Mouse (Mus musculus) right cerebral cortex, adult 2 months (tissue): ENCODE measurements around the gene Psmd5.
"Not testable (repeated sequence)": the region's sequence is repeated elsewhere in the genome, so short reads cannot be mapped to it uniquely, and the experiment has no call there.

Experiments used
- DNase-seq, 2 experiments: peaks; one replicate each; pipeline ENCODE4 v3.0.0; 2021 to 2022; ENCODE audit warnings: low spot score in 2 of 2

Gene Psmd5

DNA sequence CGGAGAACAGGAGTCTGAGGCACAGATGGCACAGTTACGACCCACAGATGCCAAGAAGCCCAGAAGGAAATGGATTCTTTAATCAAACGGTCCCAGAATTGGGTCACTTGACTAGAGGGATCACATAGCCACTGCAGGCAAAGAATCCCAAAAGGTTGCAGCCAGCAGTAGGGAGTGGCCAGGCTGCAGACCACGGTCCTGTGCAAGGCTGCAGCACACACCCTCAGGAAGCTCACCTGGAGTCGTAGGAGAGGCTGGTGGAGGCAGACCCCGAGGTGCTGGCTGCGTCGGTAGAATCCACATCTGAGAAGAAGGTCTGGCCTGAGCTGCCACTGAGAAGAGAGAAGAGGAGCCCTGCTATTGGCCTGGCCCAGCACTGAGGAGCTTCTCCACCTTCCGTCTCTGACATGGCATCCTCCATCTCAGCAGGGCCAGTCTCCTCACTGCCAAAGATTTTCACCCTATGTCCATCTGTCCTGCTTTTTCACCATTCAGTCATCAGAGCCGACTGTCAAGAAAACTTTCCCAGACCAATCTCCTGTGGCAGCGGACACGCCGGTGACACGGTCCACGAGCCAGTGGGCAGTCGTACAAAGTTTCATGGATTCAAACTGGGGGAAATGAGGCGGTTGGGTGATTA, 22.2 kb upstream of the Psmd5 start:
- no peak for DNase-seq

DNA sequence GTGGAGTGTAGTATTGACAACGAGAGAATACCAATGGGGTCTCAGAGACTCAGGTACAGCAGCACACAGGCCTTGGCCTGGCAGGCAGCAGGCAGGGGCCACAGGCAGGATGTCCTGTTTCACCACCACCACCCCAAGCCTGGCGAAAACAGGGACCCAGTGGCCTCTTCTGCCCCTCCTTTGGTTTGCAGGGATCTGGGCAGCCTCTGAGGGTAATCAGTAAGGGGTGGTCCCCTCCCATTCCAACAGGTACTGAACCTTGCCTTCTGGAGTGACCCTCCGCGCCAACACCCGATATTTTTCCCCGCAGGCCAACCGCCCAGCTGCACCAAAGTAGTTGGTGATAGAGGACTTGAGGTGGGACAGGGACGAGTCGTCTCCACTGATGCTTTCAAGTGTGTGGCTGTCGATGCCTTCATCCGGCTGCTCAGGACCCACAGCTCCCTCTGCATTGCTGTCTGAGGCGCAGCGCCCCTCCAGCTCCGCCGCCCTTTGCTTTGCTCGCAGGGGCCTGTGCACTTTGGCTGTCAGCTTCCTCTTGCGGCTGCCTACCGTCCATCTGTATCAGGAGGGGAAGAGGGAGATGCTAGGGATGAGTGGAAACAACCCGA, 20.8 kb upstream of the Psmd5 start:
- DNase-seq = no peak

DNA sequence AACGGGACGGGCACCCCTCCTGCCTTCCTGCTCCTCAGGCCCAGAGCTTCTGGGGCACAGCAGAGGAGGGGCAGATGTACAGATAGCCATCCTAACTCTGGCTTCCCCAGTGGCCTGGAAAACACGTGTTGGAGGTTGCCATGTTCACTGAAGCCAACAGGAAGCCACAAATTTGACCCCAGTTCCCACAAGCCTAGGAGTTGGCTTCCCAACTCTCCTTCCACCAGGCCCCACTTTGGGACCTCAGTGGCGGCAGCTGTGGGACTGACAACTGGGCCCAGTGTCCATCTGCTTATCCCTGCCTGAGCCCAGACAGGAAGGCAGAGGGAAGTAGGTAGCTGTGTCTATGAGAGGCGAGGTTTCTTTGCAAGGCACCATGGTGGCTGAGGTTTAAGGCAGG, 19.2 kb upstream of the Psmd5 start:
- DNase-seq = no peak

DNA sequence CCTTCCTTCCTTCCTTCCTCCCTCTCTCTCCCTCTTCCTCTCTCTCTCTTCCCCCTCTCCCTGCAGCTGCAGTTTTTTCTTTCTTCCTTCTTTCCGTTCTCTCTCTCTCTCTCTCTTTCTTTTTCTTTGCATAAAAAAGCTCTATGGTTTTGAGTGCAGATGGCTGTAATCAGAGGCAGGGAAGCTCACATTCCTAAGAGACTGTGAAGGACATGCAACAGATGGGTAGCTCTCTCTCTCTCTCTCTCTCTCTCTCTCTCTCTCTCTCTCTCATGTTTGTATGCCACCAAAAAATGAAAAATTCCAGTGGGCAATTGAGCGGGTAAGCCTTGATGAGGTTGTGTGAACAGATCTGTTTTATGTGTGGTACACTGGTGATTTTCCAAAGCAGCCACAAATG, 9.4 kb upstream of the Psmd5 start:
- DNase-seq = no peak

DNA sequence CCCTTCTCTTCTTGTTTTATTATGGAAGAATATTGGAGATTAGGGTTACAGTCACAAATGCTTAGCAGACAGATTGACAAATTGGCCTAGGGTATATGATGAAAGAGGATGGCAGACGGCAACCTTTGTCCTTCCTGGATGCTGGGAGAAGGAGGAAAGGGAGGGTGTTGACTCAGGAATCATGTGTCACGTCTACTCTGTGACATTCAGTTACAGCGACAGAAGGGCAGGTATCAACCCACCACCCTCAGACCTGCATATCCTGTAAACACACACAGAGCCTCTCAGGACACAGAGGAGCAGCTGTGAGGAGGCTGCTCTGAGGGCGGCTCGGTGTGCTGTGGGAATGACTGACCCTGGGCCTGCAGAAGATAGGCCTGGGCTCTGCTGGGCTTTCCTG, 8.4 kb upstream of the Psmd5 start:
- DNase-seq = no peak

DNA sequence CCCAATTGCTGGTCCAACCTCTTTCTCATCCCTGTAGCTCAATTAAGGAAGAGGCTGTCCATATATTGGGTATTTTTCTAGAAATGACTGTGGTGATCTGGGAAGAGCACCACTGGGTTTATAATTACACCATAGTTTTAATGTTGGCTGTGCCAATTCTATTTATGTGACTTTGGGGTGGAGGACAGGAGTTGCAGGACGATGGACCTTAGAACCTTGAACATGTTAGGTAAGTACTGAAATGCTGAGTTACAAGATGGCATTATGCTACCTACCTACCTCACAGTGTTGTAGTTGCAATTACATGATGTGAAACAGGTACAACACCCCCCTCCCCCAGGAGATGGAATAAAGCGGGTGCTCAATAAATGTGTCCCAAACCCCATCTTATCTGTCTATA, 8.0 kb upstream of the Psmd5 start:
- no peak for DNase-seq

DNA sequence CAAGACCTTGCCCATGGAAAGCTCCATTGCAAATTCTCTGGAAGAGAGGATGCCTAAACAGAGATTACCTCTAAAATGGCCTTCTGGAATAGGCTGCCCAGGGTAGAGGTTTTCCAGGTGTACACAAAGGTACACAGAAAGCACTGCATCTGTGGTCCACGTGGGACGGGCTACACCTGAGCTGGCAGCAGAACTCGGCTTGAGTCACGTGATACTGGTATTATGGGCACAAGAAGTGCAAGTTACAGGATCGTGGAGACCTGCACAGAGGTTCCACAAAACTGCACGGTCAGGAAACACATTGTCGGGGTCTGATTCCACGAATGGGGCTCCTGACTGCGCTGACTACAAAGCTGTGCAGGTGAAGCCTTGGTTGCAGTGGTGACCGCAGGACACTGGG, 5.3 kb upstream of the Psmd5 start:
- no peak for DNase-seq

DNA sequence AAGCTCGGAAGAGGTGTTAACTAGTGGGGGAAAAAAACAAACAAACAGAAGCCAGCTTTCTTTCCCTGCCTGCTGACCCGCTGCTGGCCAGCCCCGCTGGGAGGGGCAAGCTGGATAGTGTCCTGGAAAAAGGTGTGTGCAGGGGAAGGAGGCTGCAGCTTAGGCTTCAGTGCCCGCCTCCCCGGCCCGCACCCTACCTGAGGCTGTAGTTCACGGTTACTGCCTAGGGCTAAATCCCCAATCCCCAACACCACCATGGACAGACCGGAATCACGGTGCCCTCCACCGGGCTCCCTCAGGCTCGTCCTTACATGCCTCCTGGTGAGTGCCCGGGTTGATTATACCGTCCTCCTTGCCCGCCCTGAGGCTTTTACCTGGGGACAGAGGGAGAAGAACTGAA, 497 bp downstream of the Psmd5 start, which contains the start of gene Cutal:
Cutal (plus strand) TSS at position 126 of the 400 bp plus-strand sequence.
- no peak for DNase-seq

DNA sequence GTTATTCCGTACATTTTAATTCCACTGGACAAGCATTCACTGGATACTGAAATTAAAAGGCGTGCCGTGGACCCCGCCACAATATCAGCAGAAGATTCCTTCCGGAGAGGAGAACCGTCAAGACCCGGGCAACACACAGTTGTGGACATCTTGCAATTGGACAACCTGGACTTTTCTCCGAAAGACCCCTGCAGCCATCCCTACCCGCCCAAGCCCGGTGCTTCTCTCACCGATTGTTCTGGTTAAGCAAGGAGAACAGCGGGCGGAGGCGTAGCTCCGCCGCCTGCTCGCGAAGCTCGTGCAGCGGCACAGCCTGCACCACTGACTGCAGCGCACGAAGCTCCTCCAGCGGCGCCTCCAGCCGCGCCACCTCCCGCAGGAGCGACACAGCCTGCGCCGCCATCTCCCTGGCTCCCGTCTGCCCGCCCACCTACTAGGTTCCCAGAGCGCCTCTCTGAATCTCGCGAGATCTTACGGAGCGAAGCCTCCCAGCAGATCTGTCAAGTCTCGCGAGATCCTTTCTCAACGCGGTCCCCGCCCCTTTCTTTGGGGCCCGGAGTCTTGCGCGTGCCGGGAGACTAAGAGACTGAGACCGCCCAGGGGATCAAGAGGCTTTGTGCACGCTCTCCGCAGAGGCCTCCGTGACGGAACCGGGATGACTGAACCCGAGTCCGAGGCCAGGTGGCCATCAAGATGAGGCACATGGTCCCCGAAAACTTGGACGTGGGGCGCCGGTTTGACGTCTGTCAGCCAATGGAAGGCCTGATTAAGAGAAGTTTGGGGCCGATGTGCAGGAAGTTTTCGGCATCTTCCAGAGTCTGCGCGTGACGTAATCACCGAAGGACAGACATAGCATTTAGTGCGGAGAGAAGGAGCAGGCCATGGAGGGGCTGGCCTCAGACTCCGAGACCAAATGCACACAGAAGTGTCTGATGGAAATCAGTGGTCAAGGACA, 4.0 kb downstream of the Psmd5 start:
- peak; percentile 92 to 93 for DNase-seq

DNA sequence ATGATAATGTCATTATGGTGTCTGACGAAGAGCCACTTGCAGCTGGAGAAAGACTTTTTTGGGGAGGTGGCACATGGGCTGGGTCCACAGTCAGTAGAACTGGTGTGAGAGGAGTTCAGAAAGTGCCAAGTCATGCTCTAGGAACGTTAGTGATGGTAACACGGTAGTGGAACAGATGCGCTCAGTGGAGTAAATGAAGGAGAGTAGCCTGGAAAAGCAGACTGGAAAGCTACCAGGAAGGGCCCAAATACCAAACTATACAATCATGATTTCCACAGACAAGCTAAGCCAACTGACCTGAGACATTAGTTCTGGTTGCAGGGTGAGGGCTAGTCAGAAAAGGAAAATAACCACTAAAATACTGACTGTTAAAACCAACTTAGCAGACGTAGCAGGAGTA, 5.1 kb downstream of the Psmd5 start:
- DNase-seq = peak in 1 of 2 experiments; percentile 5

DNA sequence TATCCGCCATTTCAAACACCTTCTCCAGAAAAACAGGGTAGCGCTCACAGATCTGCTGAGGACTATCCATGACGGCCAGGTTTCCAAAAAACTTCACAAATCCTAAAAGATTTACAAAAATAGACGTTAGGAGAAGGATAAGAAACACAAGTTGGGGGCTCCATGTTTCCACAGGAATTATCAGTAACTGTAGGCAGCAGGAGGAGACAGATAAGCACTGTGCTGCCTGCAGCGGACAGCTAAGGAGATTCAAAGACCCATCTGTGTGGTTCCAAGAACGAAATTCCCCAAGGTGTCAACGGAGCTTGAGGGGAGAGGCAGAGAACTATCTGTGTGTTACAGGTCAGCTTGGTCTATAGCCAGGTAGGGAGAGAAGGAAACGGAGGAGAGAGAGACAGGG, 17.0 kb downstream of the Psmd5 start:
- no peak for DNase-seq

DNA sequence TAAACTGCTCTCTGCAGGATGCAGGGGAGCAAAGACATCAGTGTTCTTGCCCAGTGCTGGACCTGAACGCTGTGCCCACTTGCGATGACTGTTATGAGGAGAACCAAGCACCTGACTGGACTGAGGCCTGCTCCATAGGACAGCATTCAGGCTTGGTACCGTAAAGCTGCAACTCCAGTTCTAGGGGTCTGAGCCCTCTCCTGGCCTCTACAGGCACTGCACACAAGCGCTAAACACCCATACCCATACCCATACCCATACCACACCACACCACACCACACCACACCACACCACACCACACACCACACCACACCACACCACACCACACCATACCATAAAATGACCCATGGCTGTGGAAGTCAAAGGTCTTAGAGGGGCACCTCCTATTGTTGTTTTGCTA, 19.5 kb downstream of the Psmd5 start:
- no peak for DNase-seq

DNA sequence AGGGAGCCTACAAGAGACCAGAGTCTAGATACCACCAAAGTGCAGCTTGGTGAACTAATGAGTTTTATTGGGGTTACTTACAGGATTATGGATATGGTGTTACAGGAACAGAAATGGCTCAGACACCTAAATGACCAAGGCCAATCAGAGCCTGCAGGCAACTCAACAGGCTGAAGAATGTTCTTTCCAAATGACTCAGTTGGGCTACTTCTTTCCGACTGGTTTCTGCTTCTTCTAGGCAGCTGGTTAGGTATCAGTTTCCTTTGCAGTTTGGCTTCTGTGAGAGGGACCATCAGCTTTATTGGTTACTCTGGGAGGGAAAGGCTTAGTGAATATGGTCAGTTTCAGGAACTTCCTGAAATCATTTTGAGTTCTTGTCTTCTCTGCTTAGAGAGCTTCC, 27.1 kb downstream of the Psmd5 start:
- DNase-seq = no peak

DNA sequence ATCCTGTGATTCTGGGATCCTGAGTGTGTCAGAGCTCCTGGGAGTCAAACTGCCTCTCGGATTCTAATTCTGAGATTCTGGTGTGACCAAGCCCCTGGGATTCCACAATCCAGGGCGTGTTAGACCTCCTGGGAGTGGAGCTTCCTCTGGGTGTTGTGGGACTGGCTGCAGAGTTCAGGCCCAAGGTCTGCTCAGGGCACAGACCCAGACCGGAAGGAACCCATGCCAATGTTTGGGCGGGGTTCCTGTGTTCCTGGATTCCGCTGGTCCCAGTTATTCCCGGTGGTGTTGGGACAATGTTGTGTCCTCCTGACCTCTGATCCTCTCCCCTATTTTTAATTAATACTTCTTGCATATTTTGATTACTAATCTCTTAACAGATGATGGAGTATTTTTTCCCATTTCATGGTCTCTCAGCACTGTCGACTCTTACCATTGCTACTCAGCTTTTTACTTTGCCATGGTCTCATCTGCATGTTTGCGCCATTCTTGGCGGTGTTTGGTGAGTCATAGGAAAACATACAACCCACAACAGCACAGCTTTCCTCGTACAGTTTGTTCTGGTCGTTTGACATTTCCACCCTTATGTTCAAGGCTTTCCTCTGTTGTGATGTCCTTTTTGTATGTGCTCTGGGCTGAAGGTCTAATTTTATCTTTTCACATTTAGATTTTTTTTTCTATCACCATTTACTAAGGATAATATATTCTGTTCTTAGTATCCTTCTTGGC, 31.4 kb downstream of the Psmd5 start:
- peak in 1 of 2 experiments; percentile 17 for DNase-seq

DNA sequence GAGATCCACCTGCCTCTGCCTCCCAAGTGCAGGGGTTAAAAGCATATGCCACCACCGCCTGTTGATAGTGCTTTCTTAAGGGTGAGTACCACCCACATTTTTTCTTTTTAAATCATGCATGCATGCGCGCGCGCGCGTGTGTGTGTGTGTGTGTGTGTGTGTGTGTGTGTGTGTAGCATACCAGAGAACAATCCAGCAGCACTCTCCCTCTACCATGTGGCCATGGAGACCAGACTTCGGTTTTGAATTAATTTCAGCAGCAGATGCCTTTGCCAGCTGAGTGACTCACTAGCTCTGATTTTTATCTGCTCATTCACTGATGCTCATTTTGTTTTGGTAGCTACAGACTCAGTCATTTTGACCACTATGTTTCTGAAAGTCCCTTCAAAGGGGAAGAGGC, 33.1 kb downstream of the Psmd5 start:
- peak; percentile 63 to 66 for DNase-seq

DNA sequence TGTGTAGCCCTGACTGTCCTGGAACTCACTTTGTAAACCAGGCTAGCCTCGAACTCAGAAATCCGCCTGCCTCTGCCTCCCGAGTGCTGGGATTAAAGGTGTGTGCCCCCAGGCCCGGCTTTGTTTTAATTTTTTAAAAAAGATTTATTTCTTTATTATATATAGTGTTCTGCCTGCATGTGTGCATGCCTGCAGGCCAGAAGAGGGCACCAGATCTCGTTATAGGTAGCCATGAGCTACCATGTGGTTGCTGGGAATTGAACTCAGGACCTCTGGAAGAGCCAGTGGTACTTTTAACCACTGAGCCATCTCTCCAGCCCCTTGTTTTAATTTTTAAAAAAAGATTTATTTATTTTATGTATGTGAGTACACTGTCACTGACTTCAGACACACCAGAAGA, 34.6 kb downstream of the Psmd5 start:
- DNase-seq = not testable (repeated sequence)

DNA sequence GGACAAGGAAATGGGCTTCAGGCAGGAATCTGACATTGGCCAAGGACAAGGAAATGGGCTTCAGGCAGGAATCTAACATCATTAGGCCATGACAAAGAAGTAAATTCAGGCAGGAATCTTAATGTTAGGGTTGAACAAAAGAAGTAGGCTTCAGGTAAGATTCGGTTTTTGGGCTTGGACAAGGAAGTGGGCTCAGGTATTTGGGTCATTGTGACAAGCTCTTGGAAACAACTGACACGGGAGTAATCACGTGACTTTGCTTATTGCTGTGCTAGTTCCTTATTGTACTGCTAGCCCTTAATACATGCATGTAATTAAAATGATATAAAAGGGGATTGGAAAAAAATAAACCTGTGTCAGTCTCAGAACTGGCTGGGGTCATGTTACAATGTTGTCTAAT, 39.1 kb downstream of the Psmd5 start:
- DNase-seq = no peak

DNA sequence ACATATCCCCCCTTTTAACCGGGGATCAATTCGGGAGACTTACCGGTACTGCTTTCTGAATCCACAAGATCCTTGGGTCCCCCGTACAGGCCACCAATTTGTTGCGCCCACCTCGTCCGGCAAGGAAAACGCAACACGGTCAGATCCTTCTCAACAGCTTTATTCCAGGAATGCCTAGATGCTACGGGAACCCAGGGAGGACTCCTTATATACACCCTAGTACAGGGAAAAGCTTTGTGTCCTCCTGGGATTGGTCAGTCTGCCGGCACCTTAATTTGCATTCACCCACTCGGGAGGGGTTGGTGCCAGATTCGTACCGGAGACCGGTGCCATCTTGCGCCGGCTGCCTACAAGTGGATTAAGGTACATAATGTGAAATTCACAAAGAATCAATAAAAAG, 41.1 kb downstream of the Psmd5 start:
- no peak for DNase-seq

DNA sequence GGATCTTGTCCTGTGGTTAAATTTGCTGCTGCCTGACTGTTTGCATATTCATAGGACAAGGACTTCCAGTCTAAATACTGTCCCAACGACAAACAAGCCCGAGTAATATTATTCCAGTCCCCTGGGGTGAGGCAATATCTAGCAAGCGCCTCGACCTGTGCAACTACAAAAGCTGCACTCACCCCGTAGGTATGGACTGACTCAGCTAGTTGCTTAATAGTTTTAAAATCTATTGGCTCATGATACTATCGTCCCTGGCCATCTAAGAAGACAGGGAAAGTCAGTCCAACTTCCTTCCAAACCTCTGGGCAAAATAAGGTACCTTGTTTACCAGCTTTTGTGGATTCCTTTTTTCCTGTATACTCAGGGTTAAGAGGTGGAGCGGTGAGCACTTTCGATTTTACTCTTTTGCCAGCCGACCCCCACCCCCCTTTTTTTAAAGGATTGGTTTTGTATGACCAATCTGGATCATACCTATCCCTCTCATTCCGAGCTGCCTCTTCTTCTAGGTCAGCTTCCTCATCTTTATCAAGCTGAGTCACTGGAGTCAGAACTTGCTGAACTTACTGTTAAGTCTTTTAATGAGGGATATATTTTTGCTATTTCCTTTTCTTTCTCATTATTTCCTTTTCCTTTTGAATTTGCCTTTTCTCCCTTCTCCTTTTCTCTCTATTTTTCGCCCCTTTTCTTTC, 41.9 kb downstream of the Psmd5 start, which contains the start of gene Gm34653:
Gm34653 (plus strand) TSS at position 242 of the 692 bp plus-strand sequence.
- not testable (repeated sequence) for DNase-seq

DNA sequence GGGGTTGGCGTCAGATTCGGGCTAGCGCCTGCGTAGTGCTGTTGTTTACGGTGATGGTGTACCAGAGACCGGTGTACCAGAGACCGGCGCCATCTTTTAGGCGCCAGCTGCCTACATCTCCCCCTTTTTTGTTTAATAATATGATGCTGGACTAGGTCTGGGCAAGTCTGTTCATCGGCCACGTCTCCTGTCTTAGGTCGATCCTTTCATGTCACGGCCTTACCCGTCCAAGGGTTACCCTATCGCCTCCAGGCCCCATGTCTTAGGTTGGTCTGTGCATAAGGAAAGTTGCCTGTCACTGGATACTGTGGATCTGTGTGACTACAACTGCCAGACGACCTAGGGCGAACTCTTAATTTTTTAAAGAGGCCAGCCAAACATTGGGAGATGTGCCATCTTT, 44.7 kb downstream of the Psmd5 start:
- DNase-seq = not testable (repeated sequence)

DNA sequence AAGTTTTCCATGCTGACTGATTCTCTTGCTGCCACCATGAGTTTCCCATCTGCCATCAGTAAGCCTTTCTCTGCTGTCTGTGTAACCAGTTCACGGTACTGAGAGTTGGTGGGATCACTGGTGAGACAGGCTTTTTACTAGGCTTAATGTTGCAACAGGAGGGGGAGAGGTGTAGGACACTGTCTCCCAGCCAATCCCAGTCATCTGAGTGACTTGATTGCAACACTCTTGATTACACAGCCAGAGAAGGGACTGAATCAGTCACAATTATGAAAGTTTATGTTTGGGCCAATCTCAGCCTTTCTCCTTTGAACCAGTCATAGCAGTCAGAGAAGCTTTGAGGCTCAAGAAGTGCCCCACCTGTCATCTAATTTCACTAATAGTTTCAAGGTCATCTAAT, 46.7 kb downstream of the Psmd5 start:
- no peak for DNase-seq
